Mouse (Mus musculus) lung, postnatal 14 days (tissue): Measurements from ENCODE around the gene Zc3hav1.
A peak's percentile ranks its signal among the peaks of the same experiment; 100 is the strongest.

Source experiments
- DNase-seq: peaks from one replicate; pipeline ENCODE4 v3.0.0; 2021

Zc3hav1 gene

DNA sequence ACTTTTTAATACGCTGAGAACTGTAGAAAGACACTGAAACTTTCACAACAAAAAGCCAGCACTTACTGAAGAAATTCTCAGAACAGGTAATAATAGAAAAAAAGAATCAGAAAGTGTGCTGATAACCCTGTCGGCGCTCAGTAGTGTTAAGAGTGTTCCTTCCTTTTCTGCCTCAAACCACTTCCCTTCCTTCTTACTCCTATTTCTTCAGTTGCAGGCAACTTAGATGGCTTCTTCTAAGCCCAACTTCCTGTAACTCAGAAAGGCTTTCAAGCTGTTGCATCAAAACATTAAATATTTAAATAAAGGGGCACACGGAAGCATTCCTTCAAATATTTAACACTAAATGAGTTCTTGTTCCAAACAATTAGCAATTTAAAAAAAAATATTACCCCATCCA is 2.5 kb downstream of the Zc3hav1 start:
- DNase-seq = no peak

DNA sequence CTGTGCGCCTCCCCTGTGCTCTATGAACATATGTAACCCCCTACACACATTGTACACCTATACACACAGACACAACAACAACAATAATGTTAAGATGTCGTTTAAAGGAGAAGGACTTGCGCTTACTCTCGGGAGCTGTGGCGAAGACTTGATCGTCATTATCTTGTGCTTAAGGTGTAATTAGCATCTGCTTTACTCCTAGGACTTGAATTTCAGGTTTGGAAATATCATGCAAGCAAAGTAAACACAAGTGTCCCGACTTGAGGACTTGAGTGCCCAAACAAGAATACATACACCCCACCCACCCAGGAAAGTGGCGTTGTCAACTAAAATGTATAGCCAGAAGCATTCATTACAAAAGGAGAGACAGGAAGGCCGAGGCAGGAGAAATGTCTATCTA is 4.6 kb downstream of the Zc3hav1 start:
- no peak for DNase-seq

DNA sequence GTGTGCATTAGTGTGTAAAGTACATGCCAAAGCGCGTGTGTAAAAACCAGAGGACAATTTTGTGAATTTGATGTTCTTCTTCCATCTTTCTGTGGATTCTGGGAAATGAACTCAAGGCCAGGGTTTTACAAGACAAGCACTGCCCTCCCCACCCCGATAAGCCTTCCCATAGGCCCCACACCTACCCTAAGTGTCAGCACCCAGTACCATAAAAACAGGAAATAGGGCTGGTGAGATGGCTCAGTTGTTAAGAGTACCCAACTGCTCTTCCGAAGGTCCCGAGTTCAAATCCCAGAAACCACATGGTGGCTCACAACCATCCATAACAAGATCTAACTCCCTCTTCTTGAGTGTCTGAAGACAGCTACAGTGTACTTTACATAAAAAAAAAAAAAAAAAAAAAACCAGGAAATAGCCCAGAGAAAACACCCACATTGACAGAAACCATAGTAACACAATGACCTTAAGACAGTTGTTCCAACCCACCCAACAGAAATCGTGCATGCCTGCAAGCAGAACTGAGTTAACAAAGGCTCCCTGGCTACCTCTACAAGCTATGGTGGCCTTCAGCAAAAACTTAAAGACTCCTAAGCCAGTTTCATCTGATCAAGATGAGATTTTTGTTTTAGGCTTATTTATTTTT is 5.5 kb downstream of the Zc3hav1 start:
- no peak for DNase-seq

DNA sequence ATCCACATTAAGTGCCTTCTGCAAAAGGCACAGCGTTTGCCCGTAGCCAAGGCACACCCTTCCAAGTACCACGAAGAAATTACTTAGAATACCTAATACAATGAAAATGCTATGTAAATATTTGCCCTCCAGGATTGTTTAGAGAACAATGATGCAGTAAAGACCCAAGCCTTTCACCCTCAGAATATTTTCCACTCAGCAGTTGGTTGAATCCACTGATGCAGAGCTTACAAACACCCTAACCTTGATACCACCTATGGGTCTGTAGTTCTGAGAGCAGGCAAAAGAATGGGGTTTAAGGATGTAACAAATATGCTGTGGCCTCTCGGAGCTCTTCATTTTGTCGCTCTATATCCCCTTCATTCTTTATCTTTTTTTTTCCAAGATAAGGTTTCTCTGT is 6.5 kb downstream of the Zc3hav1 start:
- DNase-seq = no peak

DNA sequence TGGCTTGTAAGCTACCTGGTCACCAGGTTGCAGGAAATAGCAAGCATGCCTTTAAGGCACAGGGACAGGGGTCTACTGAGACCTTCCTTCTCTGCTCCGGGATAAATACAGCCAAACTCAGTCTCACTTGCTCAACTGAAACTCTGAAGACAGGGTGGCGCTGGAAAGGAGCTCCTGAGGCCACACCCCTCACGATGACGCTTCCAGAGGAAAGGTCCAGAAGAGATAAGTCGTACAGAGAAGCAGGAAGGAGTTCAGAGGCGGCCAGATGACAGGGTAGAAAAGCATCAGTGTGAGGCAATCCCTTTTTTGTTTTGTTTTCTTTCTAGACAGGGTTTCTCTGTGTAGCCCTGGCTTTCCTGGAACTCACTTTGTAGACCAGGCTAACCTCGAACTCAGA is 8.6 kb downstream of the Zc3hav1 start:
- DNase-seq = peak; percentile 68

DNA sequence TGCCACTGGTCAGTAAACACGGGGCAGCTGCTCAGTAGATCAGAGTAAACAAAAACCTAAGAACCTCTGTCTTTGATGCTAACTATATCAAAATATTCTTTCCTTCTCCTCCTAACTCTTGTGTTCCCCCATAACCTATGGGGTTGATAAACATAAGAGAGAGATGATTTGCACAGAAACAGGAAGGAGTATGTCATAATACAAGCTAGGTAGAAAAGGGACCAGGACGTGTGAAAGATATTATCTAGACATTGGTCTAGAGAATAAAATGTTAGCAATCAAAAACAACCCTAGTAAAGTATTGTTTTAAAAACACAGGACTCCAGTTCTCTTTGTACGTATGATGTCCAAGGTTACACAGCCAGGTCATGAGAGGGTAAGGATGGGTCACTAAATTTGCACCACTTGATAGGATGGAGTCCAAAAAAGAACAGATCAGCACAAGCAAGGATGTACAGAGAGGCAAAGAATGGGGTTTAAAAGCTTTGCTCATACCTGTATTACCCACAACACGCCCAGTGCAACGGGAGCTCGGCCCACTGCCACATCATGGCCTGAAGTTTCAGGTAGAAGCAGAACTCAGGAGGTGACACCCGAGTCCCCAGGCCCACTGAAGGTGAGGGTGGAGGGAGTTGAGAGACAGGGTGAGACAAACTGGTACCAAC is 10.3 kb downstream of the Zc3hav1 start:
- DNase-seq = no peak

DNA sequence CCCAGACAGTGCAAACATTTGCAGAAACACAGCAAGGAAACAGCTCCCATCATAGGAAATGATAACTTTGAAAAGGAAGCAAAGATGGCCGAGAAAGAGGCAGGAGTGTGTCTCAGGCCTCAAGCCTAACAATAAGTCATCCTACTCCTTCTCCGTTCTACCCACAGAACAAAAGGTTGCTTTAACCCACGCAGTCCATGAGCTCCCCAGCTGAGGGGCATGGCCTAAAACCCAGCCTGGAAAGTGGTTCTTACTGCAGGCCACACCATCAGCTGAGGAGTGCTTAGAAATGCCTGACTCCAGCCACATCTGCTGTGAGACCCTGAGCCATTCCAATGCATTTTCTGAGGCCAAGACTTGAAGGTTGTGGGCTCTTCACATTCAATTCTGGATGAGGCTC is 10.8 kb downstream of the Zc3hav1 start:
- DNase-seq = no peak

DNA sequence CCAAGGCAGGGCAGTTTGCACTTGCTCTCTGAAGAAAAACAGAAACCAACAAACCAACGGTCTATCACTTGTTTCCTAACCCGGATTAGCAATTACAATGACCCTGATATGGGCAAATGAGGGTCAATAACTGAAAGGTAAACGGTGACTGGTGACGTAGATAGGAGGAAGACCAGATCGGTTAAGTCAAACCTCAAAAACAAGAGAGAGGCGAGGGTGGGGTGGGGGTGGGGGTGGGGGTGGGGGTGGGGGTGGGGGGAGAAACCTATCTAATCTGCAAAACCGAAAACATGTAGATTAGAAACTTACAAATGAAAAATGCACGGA is 11.8 kb downstream of the Zc3hav1 start:
- DNase-seq = no peak

DNA sequence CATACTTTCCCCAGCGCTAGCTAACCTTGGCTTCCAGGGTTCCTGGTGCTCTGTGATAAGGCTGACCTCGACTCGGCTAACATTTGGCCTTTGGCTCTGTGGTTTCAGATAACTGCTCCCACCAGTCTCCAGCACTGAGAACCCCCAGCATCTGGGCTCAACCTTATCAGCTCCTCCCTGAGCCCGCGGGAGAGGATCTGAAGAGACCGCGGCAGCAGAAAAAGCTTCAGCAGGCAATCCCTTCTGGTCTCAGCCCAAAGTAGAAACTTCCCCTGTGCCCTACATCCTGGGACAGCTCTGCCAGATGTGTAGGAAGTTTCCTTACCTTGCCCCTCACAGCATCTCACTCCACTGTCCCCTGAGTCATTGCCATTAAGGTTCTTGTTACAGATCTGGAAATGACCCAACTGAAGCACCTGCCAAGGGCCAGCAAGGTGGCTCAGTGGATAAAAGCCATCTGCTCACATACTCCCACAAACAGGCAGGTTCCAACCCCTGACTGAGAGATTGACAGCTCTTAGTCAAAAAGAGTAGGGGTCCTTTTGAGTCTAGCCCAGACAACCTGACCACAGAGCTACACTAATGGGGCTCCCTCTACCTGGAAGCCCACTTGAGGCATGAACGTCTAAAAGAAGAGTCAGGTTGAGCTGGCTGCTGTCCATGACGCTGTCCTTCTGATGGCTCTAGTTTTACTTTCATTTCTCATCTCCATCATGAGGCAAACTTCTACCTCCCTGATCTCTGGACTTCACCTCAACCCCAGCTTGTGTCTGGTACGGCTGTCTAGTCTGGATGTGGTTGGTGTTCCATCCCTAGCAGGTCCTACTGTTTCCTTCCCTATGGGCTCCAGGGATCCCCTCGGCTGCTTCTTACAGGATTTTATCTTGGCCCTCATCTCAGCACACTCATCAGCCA is 12.4 kb downstream of the Zc3hav1 start:
- DNase-seq = no peak

DNA sequence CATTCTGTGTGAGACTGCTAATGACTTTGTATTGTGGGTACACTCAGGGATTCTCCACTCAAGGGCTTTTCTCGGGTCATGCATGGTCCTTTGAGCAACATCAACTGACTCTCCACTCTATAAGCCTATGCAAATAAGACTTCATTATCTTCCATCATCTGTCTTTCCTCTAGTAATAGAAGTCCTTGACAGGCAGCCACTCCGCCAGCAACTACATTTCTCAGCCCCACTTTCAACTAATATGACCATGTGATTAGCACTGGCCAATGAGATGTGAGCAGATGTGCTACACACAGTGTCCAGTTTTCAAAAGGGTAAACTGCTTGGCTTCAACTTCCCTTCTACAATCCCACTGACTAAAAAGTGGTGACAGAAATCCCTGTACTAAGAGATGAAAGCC is 15.3 kb downstream of the Zc3hav1 start:
- DNase-seq = no peak

DNA sequence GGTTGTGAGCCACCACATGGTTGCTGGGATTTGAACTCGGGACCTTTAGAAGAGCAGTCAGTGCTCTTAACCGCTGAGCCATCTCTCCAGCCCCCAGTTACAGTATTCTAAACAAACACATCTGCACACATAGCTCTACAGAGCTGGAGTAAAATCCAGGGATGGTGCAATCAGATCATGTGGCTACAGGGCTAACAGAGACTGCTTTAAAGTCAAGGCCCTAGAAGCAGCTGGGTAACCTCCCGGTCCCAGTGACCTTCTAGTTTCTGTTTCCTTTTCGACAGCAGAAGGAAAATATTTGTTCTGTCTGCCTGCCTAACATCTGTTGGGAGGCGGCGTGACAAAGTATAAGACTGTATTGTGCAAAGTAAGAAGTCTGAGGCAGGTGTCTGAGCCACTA is 16.5 kb downstream of the Zc3hav1 start:
- DNase-seq = no peak

DNA sequence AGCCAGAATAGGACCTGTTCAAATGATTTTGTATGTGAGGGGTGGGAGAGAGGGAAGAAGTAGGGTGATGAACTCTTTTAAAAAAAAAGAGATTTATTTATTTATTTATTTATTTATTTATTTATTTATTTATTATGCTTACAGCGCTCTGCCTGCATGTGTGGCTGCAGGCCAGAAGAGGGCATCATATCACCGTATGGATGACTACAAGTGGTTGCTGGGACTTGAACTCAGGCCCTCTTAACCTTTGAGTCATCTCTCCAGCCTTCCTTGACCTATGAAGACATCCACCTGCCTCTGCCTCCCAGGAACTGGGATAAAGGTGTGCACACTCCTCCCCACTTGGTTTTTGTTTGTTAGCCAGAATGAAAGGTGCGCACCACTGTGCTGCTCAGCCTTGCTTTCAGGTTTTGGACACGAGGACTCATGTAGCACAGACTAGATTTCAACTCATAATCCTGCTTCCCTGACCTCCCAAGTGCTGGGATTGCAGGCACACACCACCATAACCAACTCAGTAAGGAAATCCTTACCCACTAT is 17.2 kb downstream of the Zc3hav1 start:
- no peak for DNase-seq

DNA sequence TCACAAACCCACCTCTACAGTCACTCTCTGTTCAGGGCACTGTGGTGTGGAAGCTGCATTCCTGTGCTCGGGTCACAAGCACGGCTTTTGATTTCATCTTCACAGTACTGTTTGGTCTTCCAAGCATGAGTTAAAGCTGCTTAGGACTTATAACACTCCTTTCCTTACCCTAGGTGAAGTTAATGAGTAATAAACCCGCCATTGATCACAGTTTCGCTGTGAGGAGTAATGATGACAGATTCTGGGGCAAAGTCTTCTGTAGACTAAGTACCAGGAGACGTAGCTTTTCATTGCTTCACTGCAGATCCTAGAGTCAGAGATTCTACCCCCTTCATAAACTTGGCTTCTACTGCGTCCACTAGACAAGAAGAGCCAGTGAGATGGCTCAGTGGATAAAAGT is 19.1 kb downstream of the Zc3hav1 start:
- no peak for DNase-seq

DNA sequence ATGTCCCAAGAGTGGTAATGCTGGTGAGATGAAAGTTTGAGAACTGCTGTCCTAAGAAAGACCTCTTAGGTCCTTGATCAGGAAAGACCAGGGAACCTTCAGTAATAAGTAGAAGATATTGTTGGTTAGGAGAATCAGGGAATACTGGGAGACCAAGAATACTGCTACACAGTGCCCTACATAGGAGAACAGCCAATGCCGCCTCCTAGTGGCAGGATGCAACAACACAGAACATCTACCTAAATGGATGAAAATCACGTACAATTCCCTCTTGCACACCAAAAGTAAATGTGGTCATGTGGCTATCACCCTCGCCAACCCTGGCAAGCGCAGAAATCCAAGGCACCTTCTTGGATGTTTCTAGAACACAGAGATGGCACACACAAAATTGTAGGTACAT is 27.8 kb downstream of the Zc3hav1 start:
- peak; percentile 54 for DNase-seq

DNA sequence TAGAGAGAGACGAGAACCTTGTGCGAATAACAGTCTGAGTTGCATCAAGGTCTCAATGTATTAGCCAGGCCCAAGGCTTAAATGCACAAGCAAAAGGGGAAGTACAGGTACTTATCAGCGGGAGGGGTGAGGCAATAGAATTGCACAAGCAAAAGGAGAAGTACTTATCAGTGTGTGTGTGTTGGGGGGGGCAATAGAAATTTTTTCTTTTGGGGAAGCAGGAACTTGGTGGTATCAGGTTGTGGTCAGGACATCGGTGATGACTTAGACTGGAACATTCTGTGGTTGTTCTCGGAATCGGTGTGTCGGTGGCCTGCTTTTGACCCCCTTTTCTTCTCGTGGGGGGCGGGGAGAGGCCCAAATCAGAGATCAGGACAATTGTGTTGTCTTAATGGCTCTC is 33.8 kb downstream of the Zc3hav1 start:
- DNase-seq = no peak

DNA sequence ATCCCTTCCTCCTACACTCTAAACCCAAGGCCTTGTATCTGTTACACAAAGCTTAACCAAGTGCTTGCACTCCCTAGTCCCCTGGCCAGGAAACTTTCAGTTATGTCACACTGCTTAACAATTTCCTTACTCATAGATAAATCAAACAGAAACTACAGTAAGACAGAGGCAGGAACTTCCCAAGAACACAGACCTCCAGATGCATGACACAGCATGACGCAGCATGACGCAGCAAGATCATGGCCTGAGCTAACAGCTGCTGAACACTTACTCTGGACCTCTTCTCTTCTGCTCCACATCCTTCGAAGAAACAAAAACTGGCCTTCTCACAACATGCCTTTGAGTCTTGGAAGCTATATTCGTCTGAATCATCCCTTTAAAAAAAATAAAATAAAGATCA is 38.4 kb downstream of the Zc3hav1 start:
- no peak for DNase-seq

DNA sequence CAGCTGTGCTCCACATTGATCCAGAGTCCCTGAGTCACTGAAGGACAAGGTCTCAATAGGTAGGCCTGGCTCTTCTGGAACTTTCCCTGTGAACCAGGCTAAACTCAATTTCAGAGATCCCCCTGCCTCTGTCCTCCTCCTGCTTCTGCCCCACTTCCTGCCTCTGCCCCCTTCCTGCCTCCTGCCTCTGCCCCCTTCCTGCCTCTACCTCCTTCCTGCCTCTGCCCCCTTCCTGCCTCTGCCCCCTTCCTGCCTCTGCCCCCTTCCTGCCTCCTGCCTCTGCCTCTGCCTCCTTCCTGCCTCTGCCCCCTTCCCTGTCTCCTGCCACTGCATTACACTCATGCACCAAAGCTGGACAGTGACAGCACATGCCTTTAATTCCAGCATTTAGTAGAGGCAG is 44.7 kb downstream of the Zc3hav1 start:
- no peak for DNase-seq

DNA sequence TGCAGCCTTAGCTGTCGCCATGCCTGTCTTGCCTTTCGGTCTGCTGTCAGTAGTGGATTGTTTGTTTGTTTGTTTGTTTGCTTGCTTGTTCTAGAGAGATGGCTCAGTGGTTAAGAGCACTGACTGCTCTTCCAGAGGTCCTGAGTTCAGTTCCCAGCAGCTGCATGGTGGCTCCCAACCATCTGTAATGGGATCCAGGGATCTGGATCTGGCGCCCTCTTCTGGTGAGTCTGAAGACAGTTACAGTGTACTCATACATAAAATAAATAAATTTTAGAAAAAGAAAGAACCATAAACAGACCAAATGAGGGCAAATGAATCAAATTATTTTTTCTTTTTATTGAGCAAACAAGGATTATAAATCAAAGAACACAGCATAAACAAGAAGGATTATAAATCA is 49.4 kb downstream of the Zc3hav1 start:
- DNase-seq = no peak

DNA sequence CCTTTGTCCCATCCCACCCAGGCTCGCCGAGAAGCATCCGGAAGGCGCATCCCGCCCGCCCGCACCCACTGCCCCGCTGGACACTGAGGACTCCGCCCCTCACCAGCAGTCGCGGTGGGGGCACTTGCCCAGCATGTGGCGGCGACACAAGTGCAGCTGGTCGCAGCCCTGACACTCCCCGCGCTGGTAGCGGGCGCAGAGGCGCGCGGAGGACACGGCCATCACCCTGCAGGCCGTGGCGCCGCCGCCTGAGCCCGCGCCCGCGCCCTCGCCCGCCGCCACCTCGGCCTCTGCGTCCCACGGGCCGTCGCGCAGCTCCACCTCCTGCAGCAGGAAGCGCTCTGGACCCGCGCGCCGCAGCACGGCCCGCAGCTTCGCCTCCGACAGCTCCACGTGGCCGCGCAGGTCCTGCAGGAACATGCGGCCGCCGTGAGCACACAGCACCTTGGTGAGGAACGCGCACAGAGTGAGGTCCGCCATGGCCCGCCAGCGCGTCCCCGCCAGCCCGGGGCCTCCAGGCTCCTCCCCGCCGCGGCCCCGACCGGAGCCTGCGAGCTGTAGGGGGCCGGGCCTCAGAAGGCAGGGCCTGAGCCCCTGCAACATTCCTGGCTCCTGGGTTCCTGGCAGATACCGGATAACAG is 55.5 kb downstream of the Zc3hav1 start, which contains the start of gene Zc3hav1l:
Zc3hav1l (minus strand) TSS at position 499 of the 641 bp plus-strand sequence.
- peak; percentile 63 for DNase-seq

DNA sequence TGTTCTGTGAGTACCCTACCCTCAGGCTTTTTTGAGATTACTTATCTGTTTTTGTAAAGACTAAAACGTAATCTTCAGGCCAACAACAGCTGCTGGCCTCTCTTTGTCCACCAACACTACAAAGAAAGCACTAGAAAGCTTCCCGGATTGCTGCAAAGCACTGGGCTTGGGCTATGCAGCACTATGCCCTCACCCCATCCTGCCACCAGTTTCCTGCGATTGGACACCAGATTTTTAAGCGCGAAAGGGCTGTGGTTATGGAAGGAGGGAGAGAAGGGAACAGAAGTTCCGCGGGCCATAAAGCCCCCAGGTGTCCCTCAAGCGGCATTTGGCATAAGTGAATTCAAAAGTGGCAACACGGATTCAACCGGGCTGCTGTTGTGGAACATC is 56.2 kb downstream of the Zc3hav1 start:
- peak; percentile 7 for DNase-seq

DNA sequence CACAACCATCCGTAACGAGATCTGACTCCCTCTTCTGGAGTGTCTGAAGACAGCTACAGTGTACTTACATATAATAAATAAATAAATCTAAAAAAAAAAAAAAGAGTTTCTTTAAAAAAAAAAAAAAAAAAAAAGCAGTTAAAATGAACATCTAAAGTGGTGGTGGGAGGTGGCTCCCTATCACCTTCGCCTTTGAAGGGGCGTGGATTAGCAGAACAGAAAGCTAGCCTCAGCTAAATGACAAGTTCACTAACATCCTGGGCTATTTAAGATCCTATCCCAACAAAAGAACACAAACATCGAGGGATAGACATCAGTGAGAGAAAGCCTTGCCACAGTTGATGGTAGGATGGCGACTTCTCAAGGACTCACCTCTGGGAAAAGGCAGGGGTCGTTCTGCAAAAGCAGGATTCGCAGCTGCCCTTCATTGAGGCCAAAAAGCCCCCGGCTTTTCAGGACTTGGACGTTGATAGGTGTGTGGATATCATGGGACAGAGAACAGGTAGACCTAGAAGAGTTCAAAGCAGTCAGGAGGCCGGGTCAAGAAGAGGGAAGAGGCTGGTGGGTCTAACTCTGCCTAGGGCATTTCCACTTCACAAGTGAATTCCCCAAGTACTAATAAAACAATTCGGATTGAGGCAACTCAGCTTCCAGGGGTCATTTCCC is 56.7 kb downstream of the Zc3hav1 start:
- no peak for DNase-seq

DNA sequence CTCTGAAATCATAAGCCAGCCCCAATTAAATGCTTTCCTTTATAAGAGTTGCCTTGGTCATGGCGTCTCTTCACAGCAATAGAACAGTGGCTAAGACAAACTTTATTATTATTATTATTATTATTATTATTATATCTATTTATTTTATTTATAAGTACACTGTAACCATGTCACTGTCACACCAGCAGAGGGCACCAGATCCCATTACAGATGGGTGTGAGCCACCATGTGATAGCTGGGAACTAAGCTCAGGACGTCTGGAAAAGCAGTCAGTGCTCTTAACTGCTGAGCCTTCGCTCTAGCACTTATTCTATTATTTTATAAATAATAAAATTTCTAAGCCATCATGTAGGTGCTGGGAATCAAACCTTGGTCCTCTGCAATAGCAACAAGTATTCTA is 60.7 kb downstream of the Zc3hav1 start:
- DNase-seq = no peak
